In genomic region chr8:120184850-120185792, GRCm38 (mm10) we compare ENCODE assay signal across 8 mouse cellular contexts. TPM values are rescaled to one million over a fixed set of nuclear protein-coding genes. Genes with fewer than 3 reads are reported as not detected.
DNase-seq lines count a peak whose midpoint lies in the region; ATAC-seq and TF ChIP-seq lines count a peak whose summit lies in the region.

No protein-coding gene starts in this region.

- no peak overlapping the region for H3K27ac ChIP-seq in liver, postnatal 0 days (ENCODE audit: low read depth)

- 0 out of 2 replicates have a peak, but pooled peaks cover under 1% of the 10 kb centered on the region for H3K4me1 ChIP-seq in liver, postnatal 0 days (ENCODE audit: insufficient read depth)

- TF ChIP-seq CTCF in liver, postnatal 0 days (IDR thresholded peaks at IDR 0.05; ENCODE audit: low read depth): no peak

- TF ChIP-seq EP300 in liver, postnatal 0 days (IDR thresholded peaks at IDR 0.05; ENCODE audit: low read depth): no peak

- WGBS in liver, postnatal 0 days (ENCODE audit: insufficient replicate concordance): 49% methylated on average over 16 of the region's 17 CpGs

- H3K4me3 ChIP-seq in liver, postnatal 0 days (ENCODE audit: low read depth, low read length): no peak overlapping the region
- H3K4me3 ChIP-seq in myocyte: no peak overlapping the region

- no peak for ATAC-seq in liver, postnatal 0 days

- H3K9me3 ChIP-seq in liver, postnatal 0 days (ENCODE audit: low read length): no peaks in the 10 kb centered on the region

- H3K9ac ChIP-seq in liver, postnatal 0 days (replicated peaks): no peak overlapping the region

- TF ChIP-seq POLR2A in myocyte (IDR thresholded peaks at IDR 0.05; ENCODE audit: insufficient read length, low read depth): no peak

- no peaks in the 10 kb centered on the region for H3K79me2 ChIP-seq in myocyte (ENCODE audit: control insufficient read depth, insufficient read depth)

- DNase-seq in liver: peak; percentile 32
- no peak for DNase-seq in liver, postnatal 0 days
- peak; percentile 56 to 63 for DNase-seq in heart, adult 9 months (ENCODE audit: low spot score in 2 of 2)
- peak; percentile 76 for DNase-seq in kidney, postnatal 10 days
- DNase-seq in right cerebral cortex, adult 18-20 months: no peak
- DNase-seq in B cell, adult 2 months: no peak
- no peak for DNase-seq in thymus, postnatal 14 days

- H3K27me3 ChIP-seq in liver, postnatal 0 days (ENCODE audit: insufficient read depth, low read length): no peaks in the 10 kb centered on the region
- H3K27me3 ChIP-seq in myocyte (ENCODE audit: control insufficient read depth, insufficient read depth, insufficient read length): no peaks in the 10 kb centered on the region

- H3K4me2 ChIP-seq in liver, postnatal 0 days (ENCODE audit: low read depth, low read length): no peak overlapping the region
- peak overlapping the region; percentile 12 for H3K4me2 ChIP-seq in myocyte (ENCODE audit: low read depth)

- H3K36me3 ChIP-seq in liver, postnatal 0 days (replicated peaks; ENCODE audit: insufficient read depth, low read length): no peaks in the 10 kb centered on the region
- H3K36me3 ChIP-seq in myocyte (ENCODE audit: control insufficient read depth, insufficient read depth): no peaks in the 10 kb centered on the region

- no peak overlapping the region for H3ac ChIP-seq in myocyte (ENCODE audit: control insufficient read depth, insufficient read length)

TF ChIP-seq in myocyte, 11 proteins besides CTCF, POLR2A, EP300 and RAD21:
- TF ChIP-seq TCF3 (IDR thresholded peaks at IDR 0.05; ENCODE audit: insufficient read length, low read depth) (no peak), TCF12 (IDR thresholded peaks at IDR 0.05; ENCODE audit: insufficient read depth, poor library complexity, severe bottlenecking) (no peak), SRF (IDR thresholded peaks at IDR 0.05; ENCODE audit: control insufficient read depth, insufficient read length, low read depth) (no peak), REST (IDR thresholded peaks at IDR 0.05; ENCODE audit: insufficient read depth, insufficient read length) (no peak), E2F4 (IDR thresholded peaks at IDR 0.05; ENCODE audit: insufficient read depth) (no peak), CEBPB (IDR thresholded peaks at IDR 0.05; ENCODE audit: insufficient read depth, poor library complexity, severe bottlenecking) (no peak), MYOD1 (IDR thresholded peaks at IDR 0.05; ENCODE audit: control insufficient read depth in 1 of 3, insufficient read length in 2 of 3, low read depth in 2 of 3) (peak in 1 of 3 experiments; percentile 39), MYOG (IDR thresholded peaks at IDR 0.05; ENCODE audit: control insufficient read depth in 1 of 3, insufficient read depth in 1 of 3, insufficient read length in 2 of 3, low read depth in 2 of 3) (peak in 1 of 3 experiments; percentile 38)

RNA-seq across cellular contexts. Expression of gene Fam92b, which starts 7.9 kb away (rescaled TPM):
- not detected in 2 replicates for polyA plus RNA-seq in liver, postnatal 0 days (2015; fragmentation: Nextera tagmentation; extraction: Ambion mirVana)
- not detected for polyA plus RNA-seq in myocyte (2012; fragmentation: generic; extraction: Trizol)

RNA-seq across cellular contexts. Expression of gene Gse1, which starts 43.1 kb away (rescaled TPM):
- 7.1 and 7.7 TPM in 2 replicates for polyA plus RNA-seq in liver, postnatal 0 days (2015; fragmentation: Nextera tagmentation; extraction: Ambion mirVana)
- polyA plus RNA-seq in myocyte (2012; fragmentation: generic; extraction: Trizol): 14.7 TPM

Comparison
In these comparisons a context has a peak if more than half of its experiments do, and no peak if none do; other contexts are left out.
1. DNase-seq: peak in liver (single experiment), heart, adult 9 months (2 of 2) and kidney, postnatal 10 days (single experiment); none in liver, postnatal 0 days (single experiment), right cerebral cortex, adult 18-20 months (single experiment), B cell, adult 2 months (0 of 2) and thymus, postnatal 14 days (single experiment).